Mouse (Mus musculus): Measurements from ENCODE around the gene Phf24. TPM values are rescaled to one million over a fixed set of nuclear protein-coding genes. Genes with fewer than 3 reads are reported as not detected.

The Phf24 gene
- polyA plus RNA-seq, 1 experiment, result not detected

- H3K27me3 ChIP-seq (ENCODE audit: control insufficient read depth, insufficient read depth, insufficient read length), result peaks cover 51% of the 10 kb centered on the region
- H3K4me2 ChIP-seq (ENCODE audit: low read depth), result no peak overlapping the region
- H3K79me2 ChIP-seq (ENCODE audit: control insufficient read depth, insufficient read depth), result no peaks in the 10 kb centered on the region
- no peak overlapping the region for H3ac ChIP-seq (ENCODE audit: control insufficient read depth, insufficient read length)
- TF ChIP-seq MAX (IDR thresholded peaks at IDR 0.05; ENCODE audit: low read depth) (no peak), USF1 (IDR thresholded peaks at IDR 0.05; ENCODE audit: low read depth) (no peak), MYOD1 (IDR thresholded peaks at IDR 0.05; ENCODE audit: control insufficient read depth in 1 of 3, insufficient read length in 2 of 3, low read depth in 2 of 3) (no peak), CEBPB (IDR thresholded peaks at IDR 0.05; ENCODE audit: insufficient read depth, poor library complexity, severe bottlenecking) (no peak), MYOG (IDR thresholded peaks at IDR 0.05; ENCODE audit: control insufficient read depth in 1 of 3, insufficient read depth in 1 of 3, insufficient read length in 2 of 3, low read depth in 2 of 3) (no peak), POLR2AphosphoS2 (IDR thresholded peaks at IDR 0.05; ENCODE audit: insufficient read length, low read depth) (no peak), E2F4 (IDR thresholded peaks at IDR 0.05; ENCODE audit: insufficient read depth) (no peak), TCF3 (IDR thresholded peaks at IDR 0.05; ENCODE audit: insufficient read length, low read depth) (no peak), REST (IDR thresholded peaks at IDR 0.05; ENCODE audit: insufficient read depth, insufficient read length) (no peak), POLR2A (IDR thresholded peaks at IDR 0.05; ENCODE audit: insufficient read length, low read depth) (no peak), SRF (IDR thresholded peaks at IDR 0.05; ENCODE audit: control insufficient read depth, insufficient read length, low read depth) (no peak), TCF12 (IDR thresholded peaks at IDR 0.05; ENCODE audit: insufficient read depth, poor library complexity, severe bottlenecking) (no peak)
- H3K36me3 ChIP-seq (ENCODE audit: control insufficient read depth, insufficient read depth), result no peaks in the 10 kb centered on the region
- no peak overlapping the region for H3K4me3 ChIP-seq
These were observed 6.0 kb downstream of the Phf24 start for GRCm38 (mm10) chr4:42922461-42922860.

DNA sequence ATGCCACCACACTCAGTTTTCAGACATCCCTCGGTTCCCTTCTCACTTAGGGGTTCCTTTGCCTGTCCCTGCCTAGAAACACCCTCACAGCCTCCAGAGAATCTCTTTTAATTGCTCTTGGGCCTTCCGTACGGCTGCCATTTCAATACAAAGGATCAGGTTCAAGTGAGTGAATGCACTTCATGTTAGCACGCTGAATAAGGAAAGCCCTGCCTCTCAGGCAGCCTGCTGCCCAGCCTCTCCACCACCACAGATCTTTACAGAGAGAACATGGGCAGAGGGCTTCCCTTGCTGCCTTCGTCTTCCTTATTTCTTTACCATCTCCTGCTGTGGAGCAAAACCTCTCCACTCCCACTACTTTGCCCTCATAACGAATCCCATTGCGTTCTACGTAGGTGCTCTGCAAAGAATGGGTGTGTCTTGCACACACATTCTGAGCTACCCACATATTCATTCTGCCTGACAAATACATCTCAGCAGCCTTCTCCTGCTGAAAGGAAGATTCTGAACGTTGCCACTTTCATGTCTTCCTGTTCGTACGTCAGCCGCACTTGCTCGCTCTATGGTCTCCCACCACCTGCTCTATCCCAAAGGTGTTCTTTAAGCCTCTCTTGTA, 7.7 kb downstream of the Phf24 start:
- Histone ChIP-seq H3K4me2 (ENCODE audit: low read depth) (no peak overlapping the region), H3K4me3 (no peak overlapping the region), H3K36me3 (ENCODE audit: control insufficient read depth, insufficient read depth) (no peaks in the 10 kb centered on the region), H3K79me2 (ENCODE audit: control insufficient read depth, insufficient read depth) (no peaks in the 10 kb centered on the region), H3K27me3 (ENCODE audit: control insufficient read depth, insufficient read depth, insufficient read length) (peaks cover 36% of the 10 kb centered on the region), H3ac (ENCODE audit: control insufficient read depth, insufficient read length) (no peak overlapping the region)
- no peak for TF ChIP-seq TCF3 (IDR thresholded peaks at IDR 0.05; ENCODE audit: insufficient read length, low read depth)
- no peak for TF ChIP-seq REST (IDR thresholded peaks at IDR 0.05; ENCODE audit: insufficient read depth, insufficient read length)
- TF ChIP-seq MAX (IDR thresholded peaks at IDR 0.05; ENCODE audit: low read depth), result no peak
- no peak for TF ChIP-seq USF1 (IDR thresholded peaks at IDR 0.05; ENCODE audit: low read depth)
- no peak for TF ChIP-seq MYOD1 (IDR thresholded peaks at IDR 0.05; ENCODE audit: control insufficient read depth in 1 of 3, insufficient read length in 2 of 3, low read depth in 2 of 3)
- no peak for TF ChIP-seq MYOG (IDR thresholded peaks at IDR 0.05; ENCODE audit: control insufficient read depth in 1 of 3, insufficient read depth in 1 of 3, insufficient read length in 2 of 3, low read depth in 2 of 3)
- TF ChIP-seq POLR2A (IDR thresholded peaks at IDR 0.05; ENCODE audit: insufficient read length, low read depth), result no peak
- TF ChIP-seq E2F4 (IDR thresholded peaks at IDR 0.05; ENCODE audit: insufficient read depth), result no peak
- no peak for TF ChIP-seq TCF12 (IDR thresholded peaks at IDR 0.05; ENCODE audit: insufficient read depth, poor library complexity, severe bottlenecking)
- TF ChIP-seq CEBPB (IDR thresholded peaks at IDR 0.05; ENCODE audit: insufficient read depth, poor library complexity, severe bottlenecking), result no peak
- TF ChIP-seq POLR2AphosphoS2 (IDR thresholded peaks at IDR 0.05; ENCODE audit: insufficient read length, low read depth), result no peak
- TF ChIP-seq SRF (IDR thresholded peaks at IDR 0.05; ENCODE audit: control insufficient read depth, insufficient read length, low read depth), result no peak

- Histone ChIP-seq H3K4me2 (ENCODE audit: low read depth) (no peak overlapping the region), H3ac (ENCODE audit: control insufficient read depth, insufficient read length) (no peak overlapping the region), H3K79me2 (ENCODE audit: control insufficient read depth, insufficient read depth) (no peaks in the 10 kb centered on the region), H3K36me3 (ENCODE audit: control insufficient read depth, insufficient read depth) (no peaks in the 10 kb centered on the region), H3K27me3 (ENCODE audit: control insufficient read depth, insufficient read depth, insufficient read length) (peaks cover 39% of the 10 kb centered on the region), H3K4me3 (no peak overlapping the region)
- TF ChIP-seq REST (IDR thresholded peaks at IDR 0.05; ENCODE audit: insufficient read depth, insufficient read length), result no peak
- TF ChIP-seq POLR2A (IDR thresholded peaks at IDR 0.05; ENCODE audit: insufficient read length, low read depth), result no peak
- no peak for TF ChIP-seq TCF12 (IDR thresholded peaks at IDR 0.05; ENCODE audit: insufficient read depth, poor library complexity, severe bottlenecking)
- no peak for TF ChIP-seq SRF (IDR thresholded peaks at IDR 0.05; ENCODE audit: control insufficient read depth, insufficient read length, low read depth)
- no peak for TF ChIP-seq E2F4 (IDR thresholded peaks at IDR 0.05; ENCODE audit: insufficient read depth)
- TF ChIP-seq MYOD1 (IDR thresholded peaks at IDR 0.05; ENCODE audit: control insufficient read depth in 1 of 3, insufficient read length in 2 of 3, low read depth in 2 of 3), result no peak
- no peak for TF ChIP-seq TCF3 (IDR thresholded peaks at IDR 0.05; ENCODE audit: insufficient read length, low read depth)
- TF ChIP-seq MYOG (IDR thresholded peaks at IDR 0.05; ENCODE audit: control insufficient read depth in 1 of 3, insufficient read depth in 1 of 3, insufficient read length in 2 of 3, low read depth in 2 of 3), result no peak
- TF ChIP-seq MAX (IDR thresholded peaks at IDR 0.05; ENCODE audit: low read depth), result no peak
- TF ChIP-seq POLR2AphosphoS2 (IDR thresholded peaks at IDR 0.05; ENCODE audit: insufficient read length, low read depth), result no peak
- no peak for TF ChIP-seq USF1 (IDR thresholded peaks at IDR 0.05; ENCODE audit: low read depth)
- no peak for TF ChIP-seq CEBPB (IDR thresholded peaks at IDR 0.05; ENCODE audit: insufficient read depth, poor library complexity, severe bottlenecking)
These were observed 11.7 kb downstream of the Phf24 start for GRCm38 (mm10) chr4:42928209-42928608.

GRCm38 (mm10) chr4:42928952-42929351, 12.5 kb downstream of the Phf24 start:
- Histone ChIP-seq H3ac (ENCODE audit: control insufficient read depth, insufficient read length) (no peak overlapping the region), H3K79me2 (ENCODE audit: control insufficient read depth, insufficient read depth) (no peaks in the 10 kb centered on the region), H3K4me3 (no peak overlapping the region), H3K36me3 (ENCODE audit: control insufficient read depth, insufficient read depth) (no peaks in the 10 kb centered on the region), H3K27me3 (ENCODE audit: control insufficient read depth, insufficient read depth, insufficient read length) (peaks cover 39% of the 10 kb centered on the region), H3K4me2 (ENCODE audit: low read depth) (no peak overlapping the region)
- TF ChIP-seq MAX (IDR thresholded peaks at IDR 0.05; ENCODE audit: low read depth) (no peak), MYOD1 (IDR thresholded peaks at IDR 0.05; ENCODE audit: control insufficient read depth in 1 of 3, insufficient read length in 2 of 3, low read depth in 2 of 3) (no peak), USF1 (IDR thresholded peaks at IDR 0.05; ENCODE audit: low read depth) (no peak), E2F4 (IDR thresholded peaks at IDR 0.05; ENCODE audit: insufficient read depth) (no peak), SRF (IDR thresholded peaks at IDR 0.05; ENCODE audit: control insufficient read depth, insufficient read length, low read depth) (no peak), POLR2A (IDR thresholded peaks at IDR 0.05; ENCODE audit: insufficient read length, low read depth) (no peak), CEBPB (IDR thresholded peaks at IDR 0.05; ENCODE audit: insufficient read depth, poor library complexity, severe bottlenecking) (no peak), TCF3 (IDR thresholded peaks at IDR 0.05; ENCODE audit: insufficient read length, low read depth) (no peak)

All from myocyte (in vitro differentiated cells).